ENCODE assay signal across 21 mouse cellular contexts in genomic region chr4:134868490-134868889, GRCm38 (mm10). TPM values are rescaled to one million over a fixed set of nuclear protein-coding genes. Genes with fewer than 3 reads are reported as not detected.
DNase-seq lines count a peak whose midpoint lies in the region; ATAC-seq and TF ChIP-seq lines count a peak whose summit lies in the region.
"Had no signal": no experiment of that assay in that cellular context is flagged by ENCODE, and none has a peak within 500 bp of the region (broad histone marks: within the 10 kb centered on the region; RNA-seq: fewer than 3 reads in every experiment).

No protein-coding gene starts in this region.

- no peak overlapping the region for H3K4me3 ChIP-seq in limb, embryonic 12.5 days (replicated peaks)
- no peak overlapping the region; the same call in 1 of the 2 replicates for H3K4me3 ChIP-seq in limb, embryonic 10.5 days
- H3K4me3 ChIP-seq in MEL (ENCODE audit: control insufficient read depth in 1 of 2, insufficient read depth in 1 of 2, low read depth in 2 of 2, low read length in 2 of 2), result peak overlapping the region in 1 of 2 experiments; percentile 28; a peak in 1 of 4 replicates
- H3K4me3 ChIP-seq in embryonic facial prominence, embryonic 14.5 days (ENCODE audit: low read depth, low read length), result no peak overlapping the region
- peak overlapping the region; percentile 77 for H3K4me3 ChIP-seq in liver, embryonic 16.5 days (ENCODE audit: low read depth, low read length)
- H3K4me3 ChIP-seq: forebrain, embryonic 15.5 days; gastrocnemius, adult 2 months; hindbrain, embryonic 15.5 days; limb, embryonic 13.5 days; midbrain, embryonic 15.5 days had no signal

- TF ChIP-seq CTCF in MEL (IDR thresholded peaks at IDR 0.05 in 2 of 3, conservative IDR thresholded peaks at IDR 0.05 in 1 of 3; ENCODE audit: control insufficient read depth in 1 of 3, insufficient read depth in 1 of 3, low read depth in 2 of 3, low read length in 3 of 3, poor library complexity in 1 of 3, severe bottlenecking in 1 of 3), result no peak

- H3K36me3 ChIP-seq in limb, embryonic 12.5 days, result no peaks in the 10 kb centered on the region
- no peaks in the 10 kb centered on the region for H3K36me3 ChIP-seq in limb, embryonic 10.5 days
- H3K36me3 ChIP-seq in MEL (ENCODE audit: control insufficient read depth in 1 of 2, insufficient read depth in 2 of 2, low read length in 2 of 2), result peaks cover 0 to 34% of the 10 kb centered on the region in 2 experiments; a peak in 2 of 4 replicates
- no peaks in the 10 kb centered on the region for H3K36me3 ChIP-seq in embryonic facial prominence, embryonic 14.5 days (ENCODE audit: control insufficient read depth, insufficient read depth, low read length)
- peaks cover 20% of the 10 kb centered on the region for H3K36me3 ChIP-seq in liver, embryonic 16.5 days (ENCODE audit: control insufficient read depth, insufficient read depth)
- H3K36me3 ChIP-seq: forebrain, embryonic 15.5 days; hindbrain, embryonic 15.5 days; limb, embryonic 13.5 days; midbrain, embryonic 15.5 days had no signal

- no peak overlapping the region for H3K9ac ChIP-seq in limb, embryonic 12.5 days (replicated peaks)
- H3K9ac ChIP-seq in MEL (ENCODE audit: control insufficient read depth, low read depth, low read length, poor library complexity, severe bottlenecking), result peak overlapping the region; percentile 29
- no peak overlapping the region for H3K9ac ChIP-seq in embryonic facial prominence, embryonic 14.5 days (ENCODE audit: low read depth, low read length)
- peak overlapping the region; percentile 70 for H3K9ac ChIP-seq in liver, embryonic 16.5 days (ENCODE audit: low read depth, low read length)
- H3K9ac ChIP-seq: forebrain, embryonic 15.5 days; hindbrain, embryonic 15.5 days; limb, embryonic 13.5 days; midbrain, embryonic 15.5 days had no signal

- peaks cover 19% of the 10 kb centered on the region for H3K4me1 ChIP-seq in limb, embryonic 12.5 days (replicated peaks)
- H3K4me1 ChIP-seq in limb, embryonic 10.5 days, result peaks cover 22% of the 10 kb centered on the region
- H3K4me1 ChIP-seq in MEL (ENCODE audit: control insufficient read depth in 1 of 2, insufficient read depth in 2 of 2, low read length in 2 of 2), result peaks cover 25 to 42% of the 10 kb centered on the region in 2 experiments
- H3K4me1 ChIP-seq in embryonic facial prominence, embryonic 14.5 days (ENCODE audit: control insufficient read depth, insufficient read depth, low read length), result peaks cover 7% of the 10 kb centered on the region; the same call in 1 of the 2 replicates
- H3K4me1 ChIP-seq in liver, embryonic 16.5 days (ENCODE audit: control insufficient read depth, low read depth, low read length), result peaks cover 31% of the 10 kb centered on the region
- H3K4me1 ChIP-seq: forebrain, embryonic 15.5 days; hindbrain, embryonic 15.5 days; midbrain, embryonic 15.5 days had no signal

- no peak overlapping the region for H3K27ac ChIP-seq in limb, embryonic 12.5 days
- H3K27ac ChIP-seq in limb, embryonic 10.5 days, result no peak overlapping the region
- peak overlapping the region; percentile 66 for H3K27ac ChIP-seq in MEL (ENCODE audit: control insufficient read depth, low read depth, low read length)
- no peak overlapping the region for H3K27ac ChIP-seq in embryonic facial prominence, embryonic 14.5 days (replicated peaks; ENCODE audit: low read depth, low read length)
- H3K27ac ChIP-seq in liver, embryonic 16.5 days (ENCODE audit: low read length), result peak overlapping the region; percentile 99
- H3K27ac ChIP-seq: forebrain, embryonic 15.5 days; gastrocnemius, adult 2 months; hindbrain, embryonic 15.5 days; kidney, postnatal 0 days; limb, embryonic 13.5 days; midbrain, embryonic 15.5 days had no signal

- 0 out of 4 replicates have a peak, but pooled peaks of 1 of the 2 experiments have one; percentile 10 for TF ChIP-seq EP300 in MEL (IDR thresholded peaks at IDR 0.05; ENCODE audit: low read depth in 1 of 2, low read length in 2 of 2)

- peaks cover 47% of the 10 kb centered on the region for H3K27me3 ChIP-seq in limb, embryonic 12.5 days
- H3K27me3 ChIP-seq in limb, embryonic 10.5 days (ENCODE audit: low read depth, poor library complexity, severe bottlenecking), result peaks cover 50% of the 10 kb centered on the region
- no peaks in the 10 kb centered on the region for H3K27me3 ChIP-seq in MEL (ENCODE audit: control insufficient read depth in 1 of 2, insufficient read depth in 2 of 2, low read length in 2 of 2)
- peaks cover 17% of the 10 kb centered on the region for H3K27me3 ChIP-seq in embryonic facial prominence, embryonic 14.5 days (replicated peaks; ENCODE audit: control insufficient read depth, insufficient read depth, low read length)
- H3K27me3 ChIP-seq in liver, embryonic 16.5 days (ENCODE audit: control insufficient read depth, insufficient read depth, low read depth, low read length), result no peaks in the 10 kb centered on the region

- no peak for TF ChIP-seq POLR2A in MEL (IDR thresholded peaks at IDR 0.05; ENCODE audit: control insufficient read depth in 1 of 2, insufficient read depth in 1 of 2, low read depth in 1 of 2, low read length in 2 of 2, poor library complexity in 1 of 2)

- no peak for DNase-seq in limb, embryonic 10.5 days (ENCODE audit: low spot score)
- peak; percentile 43 for DNase-seq in MEL (ENCODE audit: low read depth, low spot score)
- DNase-seq in embryonic facial prominence, embryonic 14.5 days (ENCODE audit: low spot score), result peak; percentile 62
- no peak for DNase-seq in kidney, adult 9 months
- no peak for DNase-seq in layer of hippocampus, adult 8-10 months (ENCODE audit: low spot score in 2 of 2)
- DNase-seq: adrenal gland, adult 8-10 months; cerebellum, adult 2 months; gastrocnemius, adult 2 months; heart, adult 18-20 months; heart, postnatal 36 days; lung, postnatal 10 days had no signal

- no peak for TF ChIP-seq RAD21 in MEL (IDR thresholded peaks at IDR 0.05; ENCODE audit: low read depth, low read length)

- H3K4me2 ChIP-seq in limb, embryonic 12.5 days, result peak overlapping the region; percentile 5; the same call in 1 of the 2 replicates
- H3K4me2 ChIP-seq in embryonic facial prominence, embryonic 14.5 days (ENCODE audit: low read depth, low read length), result no peak overlapping the region
- peak overlapping the region; percentile 62 for H3K4me2 ChIP-seq in liver, embryonic 16.5 days (ENCODE audit: low read depth, low read length)
- H3K4me2 ChIP-seq: forebrain, embryonic 15.5 days; hindbrain, embryonic 15.5 days; limb, embryonic 13.5 days; midbrain, embryonic 15.5 days had no signal

- ATAC-seq in limb, embryonic 12.5 days (ENCODE audit: insufficient number of reproducible peaks, insufficient read depth, low FRiP score, low TSS enrichment, low read depth), result no peak
- peak; percentile 73; the same call in 1 of the 2 replicates for ATAC-seq in embryonic facial prominence, embryonic 14.5 days (ENCODE audit: low read depth)
- peak; percentile 4; the same call in 1 of the 2 replicates for ATAC-seq in liver, embryonic 16.5 days (ENCODE audit: low read depth)
- ATAC-seq: forebrain, embryonic 15.5 days; intestine, postnatal 0 days; midbrain, embryonic 15.5 days had no signal

- H3K79me2 ChIP-seq in MEL (ENCODE audit: control insufficient read depth, insufficient read depth, low read length, poor library complexity), result no peaks in the 10 kb centered on the region; the same call in 1 of the 2 replicates

- 24% methylated on average over 9 of the region's 9 CpGs for WGBS in limb, embryonic 12.5 days
- WGBS in limb, embryonic 10.5 days, result 26% methylated on average over 8 of the region's 9 CpGs
- WGBS in embryonic facial prominence, embryonic 14.5 days, result 21% methylated on average over 8 of the region's 9 CpGs
- WGBS in liver, embryonic 16.5 days (ENCODE audit: insufficient replicate concordance), result 22% methylated on average over 9 of the region's 9 CpGs

- H3K9me3 ChIP-seq in limb, embryonic 12.5 days, result no peaks in the 10 kb centered on the region
- no peaks in the 10 kb centered on the region for H3K9me3 ChIP-seq in limb, embryonic 10.5 days (replicated peaks)
- H3K9me3 ChIP-seq in MEL (replicated peaks; ENCODE audit: insufficient read depth, low read length), result no peaks in the 10 kb centered on the region
- H3K9me3 ChIP-seq in embryonic facial prominence, embryonic 14.5 days (ENCODE audit: control insufficient read depth, low read length), result no peaks in the 10 kb centered on the region
- H3K9me3 ChIP-seq in liver, embryonic 16.5 days (replicated peaks; ENCODE audit: control insufficient read depth, low read length), result no peaks in the 10 kb centered on the region
- H3K9me3 ChIP-seq: forebrain, embryonic 15.5 days; hindbrain, embryonic 15.5 days; limb, embryonic 13.5 days; midbrain, embryonic 15.5 days had no signal

RNA-seq across cellular contexts. Expression of gene Rhd, which starts 4.2 kb away (rescaled TPM):
- 7.8 TPM in 2 replicates for polyA plus RNA-seq in limb, embryonic 12.5 days (2016; fragmentation: Nextera tagmentation; extraction: Ambion mirVana)
- 9.7 and 9.8 TPM in 2 replicates for polyA plus RNA-seq in limb, embryonic 10.5 days (2016; fragmentation: Nextera tagmentation; extraction: Ambion mirVana)
- 64.8 and 176 TPM in 2 replicates for total RNA-seq in MEL (2012; rRNA removed)
- 10 to 100 TPM in 1 of 2 experiments, not detected in 1; 49.9 TPM for polyA plus RNA-seq in MEL (2012; ENCODE audit: insufficient read depth in 1 of 2, insufficient read length in 2 of 2, low read depth in 1 of 2, low replicate concordance in 2 of 2, missing spikeins in 1 of 2)
- polyA plus RNA-seq in embryonic facial prominence, embryonic 14.5 days (2014; fragmentation: Nextera tagmentation; extraction: Ambion mirVana), result 3.0 and 4.3 TPM in 2 replicates
- polyA plus RNA-seq in liver, embryonic 16.5 days (2015; fragmentation: Nextera tagmentation; extraction: Ambion mirVana), result 522 and 550 TPM in 2 replicates
- total RNA-seq in layer of hippocampus, adult 8-10 months (2022), result not detected
- total RNA-seq: gastrocnemius, adult 2 months; layer of hippocampus, adult 18-20 months had no signal
- polyA plus RNA-seq: small intestine, adult 2 months had no signal

RNA-seq across cellular contexts. Expression of gene Maco1, which starts 15.3 kb away (rescaled TPM):
- 59.0 and 60.7 TPM in 2 replicates for polyA plus RNA-seq in limb, embryonic 12.5 days (2016; fragmentation: Nextera tagmentation; extraction: Ambion mirVana)
- 38.1 and 48.2 TPM in 2 replicates for polyA plus RNA-seq in limb, embryonic 10.5 days (2016; fragmentation: Nextera tagmentation; extraction: Ambion mirVana)
- total RNA-seq in MEL (2012; rRNA removed), result 22.2 and 25.6 TPM in 2 replicates
- polyA plus RNA-seq in MEL (2012; ENCODE audit: insufficient read depth in 1 of 2, insufficient read length in 2 of 2, low read depth in 1 of 2, low replicate concordance in 2 of 2, missing spikeins in 1 of 2), result 10 to 100 TPM in 1 of 2 experiments, not detected in 1; 35.9 TPM
- polyA plus RNA-seq in embryonic facial prominence, embryonic 14.5 days (2014; fragmentation: Nextera tagmentation; extraction: Ambion mirVana), result 37.1 and 41.1 TPM in 2 replicates
- 16.0 and 16.8 TPM in 2 replicates for polyA plus RNA-seq in liver, embryonic 16.5 days (2015; fragmentation: Nextera tagmentation; extraction: Ambion mirVana)
- total RNA-seq in layer of hippocampus, adult 8-10 months (2022), result 10 to 100 TPM; 44.4 to 47.8 (median 46.7) TPM

RNA-seq across cellular contexts. Expression of gene Tmem50a, which starts 46.3 kb away (rescaled TPM):
- 156 and 159 TPM in 2 replicates for polyA plus RNA-seq in limb, embryonic 12.5 days (2016; fragmentation: Nextera tagmentation; extraction: Ambion mirVana)
- polyA plus RNA-seq in limb, embryonic 10.5 days (2016; fragmentation: Nextera tagmentation; extraction: Ambion mirVana), result 129 and 133 TPM in 2 replicates
- total RNA-seq in MEL (2012; rRNA removed), result 58.5 and 64.7 TPM in 2 replicates
- polyA plus RNA-seq in MEL (2012; ENCODE audit: insufficient read depth in 1 of 2, insufficient read length in 2 of 2, low read depth in 1 of 2, low replicate concordance in 2 of 2, missing spikeins in 1 of 2), result 100 to 1,000 TPM in 1 of 2 experiments, not detected in 1; 115 TPM
- polyA plus RNA-seq in embryonic facial prominence, embryonic 14.5 days (2014; fragmentation: Nextera tagmentation; extraction: Ambion mirVana), result 140 and 144 TPM in 2 replicates
- polyA plus RNA-seq in liver, embryonic 16.5 days (2015; fragmentation: Nextera tagmentation; extraction: Ambion mirVana), result 79.1 and 82.5 TPM in 2 replicates
- total RNA-seq in layer of hippocampus, adult 8-10 months (2022), result 100 to 1,000 TPM; 113 to 123 (median 116) TPM

RNA-seq across cellular contexts. Expression of gene Rsrp1, which starts 54.9 kb away (rescaled TPM):
- 510 and 528 TPM in 2 replicates for polyA plus RNA-seq in limb, embryonic 12.5 days (2016; fragmentation: Nextera tagmentation; extraction: Ambion mirVana)
- polyA plus RNA-seq in limb, embryonic 10.5 days (2016; fragmentation: Nextera tagmentation; extraction: Ambion mirVana), result 299 and 383 TPM in 2 replicates
- total RNA-seq in MEL (2012; rRNA removed), result 58.1 and 59.5 TPM in 2 replicates
- 100 to 1,000 TPM in 1 of 2 experiments, not detected in 1; 110 TPM for polyA plus RNA-seq in MEL (2012; ENCODE audit: insufficient read depth in 1 of 2, insufficient read length in 2 of 2, low read depth in 1 of 2, low replicate concordance in 2 of 2, missing spikeins in 1 of 2)
- 349 and 369 TPM in 2 replicates for polyA plus RNA-seq in embryonic facial prominence, embryonic 14.5 days (2014; fragmentation: Nextera tagmentation; extraction: Ambion mirVana)
- 315 and 330 TPM in 2 replicates for polyA plus RNA-seq in liver, embryonic 16.5 days (2015; fragmentation: Nextera tagmentation; extraction: Ambion mirVana)
- 100 to 1,000 TPM; 246 to 317 (median 274) TPM for total RNA-seq in layer of hippocampus, adult 8-10 months (2022)

Comparison
In these comparisons a context has a peak if more than half of its experiments do, and no peak if none do; other contexts are left out.
1. H3K27ac ChIP-seq: peak in MEL (single experiment) and liver, embryonic 16.5 days (single experiment); none in limb, embryonic 12.5 days (single experiment), limb, embryonic 10.5 days (single experiment) and embryonic facial prominence, embryonic 14.5 days (single experiment).
2. H3K9ac ChIP-seq: peak in MEL (single experiment) and liver, embryonic 16.5 days (single experiment); none in limb, embryonic 12.5 days (single experiment) and embryonic facial prominence, embryonic 14.5 days (single experiment).
3. DNase-seq: peak in MEL (single experiment) and embryonic facial prominence, embryonic 14.5 days (single experiment); none in limb, embryonic 10.5 days (single experiment), kidney, adult 9 months (single experiment) and layer of hippocampus, adult 8-10 months (0 of 2).
4. RNA of gene Rhd, which starts 4.2 kb away (polyA plus RNA-seq): 522 to 550 TPM in liver, embryonic 16.5 days; 49.9 TPM in MEL, 9.7 to 9.8 TPM in limb, embryonic 10.5 days, 7.8 TPM in limb, embryonic 12.5 days and 3.0 to 4.3 TPM in embryonic facial prominence, embryonic 14.5 days; every median in the first group is over 10 times any median in the second.